Mouse (Mus musculus): Measurements from ENCODE around the gene Six2.

DNA sequence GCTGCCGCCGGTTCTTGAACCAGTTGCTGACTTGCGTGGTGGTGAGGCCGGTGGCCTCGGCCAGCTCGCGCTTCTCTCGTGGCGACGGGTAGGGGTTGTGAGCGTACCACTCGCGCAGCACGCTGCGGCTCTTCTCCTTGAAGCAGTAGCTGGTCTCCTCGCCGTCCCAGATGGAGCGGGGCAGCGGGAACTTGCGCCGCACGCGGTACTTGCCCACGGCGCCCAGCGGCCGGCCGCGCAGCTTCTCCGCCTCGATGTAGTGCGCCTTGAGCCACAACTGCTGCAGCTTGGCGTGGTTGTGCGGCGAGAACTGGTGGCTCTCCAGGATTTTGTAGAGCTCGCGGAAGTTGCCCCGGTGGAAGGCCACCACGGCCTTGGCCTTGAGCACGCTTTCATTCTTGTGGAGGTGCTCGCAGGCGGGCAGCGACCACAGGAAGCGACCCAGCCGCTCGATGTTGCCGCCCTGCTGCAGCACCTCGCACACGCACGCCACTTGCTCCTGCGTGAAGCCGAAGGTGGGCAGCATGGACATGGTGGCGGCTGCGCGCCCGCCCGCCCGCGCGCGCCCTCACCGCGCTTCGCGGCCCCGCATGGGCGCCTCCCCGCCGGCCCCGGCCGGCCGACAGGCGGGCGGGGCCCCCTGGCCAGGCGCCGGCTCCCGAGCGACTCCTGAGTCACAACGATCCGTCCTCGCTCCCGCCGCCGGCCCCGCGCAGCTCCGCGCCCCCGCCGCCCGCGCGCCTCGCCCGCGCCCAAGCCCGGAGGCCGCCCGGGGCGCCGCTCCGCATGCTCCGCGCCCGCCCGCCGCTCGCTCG lies 446 bp downstream of the Six2 start:
- TF ChIP-seq ZNF384 (IDR thresholded peaks at IDR 0.05; ENCODE audit: low read depth, low read length) (no peak), HCFC1 (IDR thresholded peaks at IDR 0.05; ENCODE audit: borderline replicate concordance, insufficient read depth, low read length) (no peak), MAFK (IDR thresholded peaks at IDR 0.05; ENCODE audit: insufficient read depth, low read depth, low read length) (no peak), CHD2 (IDR thresholded peaks at IDR 0.05; ENCODE audit: low read depth, low read length) (no peak)
